Mouse (Mus musculus) liver, embryonic 14.5 days (tissue): ENCODE measurements at regions not wholly inside any gene's neighbourhood (a gene's known extent, or its start where the extent isn't known, plus 50 kb on each side); places are given as distances from the start of the nearest gene placed in this dataset.

Source experiments
- ATAC-seq: fragments of 200-750 bp; cut with Nextera tagmentation; 2 replicates; pipeline ENCODE4 v1.8.0; 2017; ENCODE audit warnings: moderate number of reproducible peaks, mild to moderate bottlenecking, moderate library complexity; ENCODE audit not compliant: insufficient read depth
- DNase-seq, 3 experiments: peaks; one replicate each; pipeline ENCODE4 v3.0.0-alpha.2; 2012 to 2013; ENCODE audit warnings: low read depth in 3 of 3, low spot score in 3 of 3
- H3K27ac ChIP-seq: fragments of 300-500 bp; sonication (generic); 2 replicates; pipeline ENCODE4 v1.5.1; 2014; ENCODE audit warnings: moderate library complexity, mild to moderate bottlenecking, control low read depth, inconsistent platforms
- H3K27me3 ChIP-seq: fragments of 300-500 bp; sonication (generic); 2 replicates; pipeline ENCODE4 v1.6.1; 2014; ENCODE audit warnings: mild to moderate bottlenecking, low read length, moderate library complexity; ENCODE audit not compliant: control insufficient read depth, insufficient read depth
- H3K36me3 ChIP-seq: fragments of 300-500 bp; sonication (generic); replicated peaks from 2 replicates; pipeline ENCODE4 v1.6.1; 2014; ENCODE audit warnings: low read depth; ENCODE audit not compliant: control insufficient read depth, insufficient read depth
- H3K4me1 ChIP-seq, 2 experiments: fragments of 200-500 bp in 1 of 2; fragments of 300-500 bp in 1 of 2; sonication (generic) in 1 of 2; replicated peaks; 2 replicates each; pipeline ENCODE4 v1.6.1; 2012 to 2014; ENCODE audit warnings: antibody characterized with exemption in 1 of 2, inconsistent platforms in 1 of 2, low read length in 1 of 2; ENCODE audit not compliant: control insufficient read depth in 2 of 2, insufficient read depth in 2 of 2
- H3K4me2 ChIP-seq: fragments of 300-500 bp; sonication (generic); 2 replicates; pipeline ENCODE4 v1.6.1; 2014; ENCODE audit warnings: low read depth, mild to moderate bottlenecking, control low read depth, moderate library complexity
- H3K4me3 ChIP-seq, 2 experiments: fragments of 200-500 bp in 1 of 2; fragments of 300-500 bp in 1 of 2; sonication (generic) in 1 of 2; 2 replicates each; pipeline ENCODE4 v1.5.1; 2012 to 2014; ENCODE audit warnings: low read depth in 2 of 2, low read length in 2 of 2, mild to moderate bottlenecking in 2 of 2, control low read depth in 1 of 2, inconsistent platforms in 1 of 2, moderate library complexity in 1 of 2; ENCODE audit not compliant: insufficient read depth in 1 of 2
- H3K9ac ChIP-seq: fragments of 300-500 bp; sonication (generic); replicated peaks from 2 replicates; pipeline ENCODE4 v1.6.1; 2014; ENCODE audit warnings: mild to moderate bottlenecking, control low read depth, moderate library complexity
- H3K9me3 ChIP-seq: fragments of 300-500 bp; sonication (generic); 2 replicates; pipeline ENCODE4 v1.6.1; 2016; ENCODE audit warnings: low read length, mixed read lengths; ENCODE audit not compliant: control insufficient read depth
- CTCF ChIP-seq: IDR thresholded peaks from 2 replicates; pipeline ENCODE4 v1.5.1; 2016; ENCODE audit warnings: antibody characterized with exemption, low read depth, control low read depth
- EP300 ChIP-seq: IDR thresholded peaks from 2 replicates; pipeline ENCODE4 v1.6.1; 2016; ENCODE audit warnings: antibody characterized with exemption, low read depth
- WGBS: fragments of 180-500 bp; shearing (Covaris S2); extraction: QIAGEN DNeasy Blood & Tissue Kit; methylation state at CpG from one replicate; pipeline ENCODE4 v1.1.7; 2014; ENCODE audit not compliant: insufficient replicate concordance; 5-methylcytosine and 5-hydroxymethylcytosine counted together

DNA sequence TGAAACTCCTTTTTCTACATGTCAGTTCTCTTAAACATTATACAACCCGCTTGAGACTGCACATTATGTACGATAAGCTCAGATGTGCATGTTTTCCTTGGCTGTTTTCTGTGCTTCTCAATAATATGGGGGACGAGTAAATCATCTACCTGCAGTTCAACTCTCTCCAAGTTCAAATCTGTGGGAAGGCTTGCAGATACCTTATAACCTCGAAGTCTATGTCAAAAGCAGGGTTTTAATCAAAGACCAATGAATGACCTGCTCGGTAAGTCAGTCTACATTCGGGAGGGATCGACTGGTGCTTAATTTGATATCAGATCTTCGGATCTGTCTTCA lies 1161.4 kb upstream of the Adgrl2 start:
- ATAC-seq, result no peak
- H3K36me3 ChIP-seq, result no peaks in the 10 kb centered on the region
- H3K4me2 ChIP-seq, result no peak overlapping the region
- no peak overlapping the region for H3K27ac ChIP-seq
- H3K27me3 ChIP-seq, result no peaks in the 10 kb centered on the region
- TF ChIP-seq EP300 (no peak), CTCF (no peak)
- WGBS, result 58% methylated on average over 8 of the region's 8 CpGs
- H3K4me3 ChIP-seq, result no peak overlapping the region
- DNase-seq, result no peak
- no peak overlapping the region for H3K9ac ChIP-seq
- H3K4me1 ChIP-seq, result no peaks in the 10 kb centered on the region
- no peaks in the 10 kb centered on the region for H3K9me3 ChIP-seq

DNA sequence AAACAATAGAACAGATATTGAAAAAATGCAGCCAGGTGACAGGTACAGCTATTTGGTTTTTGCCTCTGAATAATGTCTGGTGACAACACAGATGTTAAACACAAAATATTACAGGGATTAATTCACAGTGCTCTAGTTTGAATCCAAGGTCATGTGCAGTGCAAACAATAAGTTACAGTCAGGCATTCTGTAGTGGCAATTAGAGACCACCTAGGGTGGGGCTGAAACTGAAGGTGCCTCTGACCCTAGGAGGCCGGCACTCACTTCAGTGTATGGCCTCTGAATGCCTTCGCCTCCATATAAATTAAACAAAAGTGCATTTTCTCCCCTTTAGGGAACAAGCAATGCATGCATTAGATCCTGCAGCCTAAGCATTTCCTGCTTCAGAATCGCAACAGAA lies 1162.5 kb upstream of the Adgrl2 start:
- Histone ChIP-seq H3K9ac (no peak overlapping the region), H3K4me1 (no peaks in the 10 kb centered on the region), H3K4me3 (no peak overlapping the region), H3K27ac (no peak overlapping the region), H3K27me3 (no peaks in the 10 kb centered on the region), H3K9me3 (no peaks in the 10 kb centered on the region), H3K36me3 (no peaks in the 10 kb centered on the region), H3K4me2 (no peak overlapping the region)
- WGBS, result 49% methylated on average over 3 of the region's 3 CpGs
- TF ChIP-seq CTCF, result no peak
- no peak for TF ChIP-seq EP300
- ATAC-seq (no peak), DNase-seq (no peak)

DNA sequence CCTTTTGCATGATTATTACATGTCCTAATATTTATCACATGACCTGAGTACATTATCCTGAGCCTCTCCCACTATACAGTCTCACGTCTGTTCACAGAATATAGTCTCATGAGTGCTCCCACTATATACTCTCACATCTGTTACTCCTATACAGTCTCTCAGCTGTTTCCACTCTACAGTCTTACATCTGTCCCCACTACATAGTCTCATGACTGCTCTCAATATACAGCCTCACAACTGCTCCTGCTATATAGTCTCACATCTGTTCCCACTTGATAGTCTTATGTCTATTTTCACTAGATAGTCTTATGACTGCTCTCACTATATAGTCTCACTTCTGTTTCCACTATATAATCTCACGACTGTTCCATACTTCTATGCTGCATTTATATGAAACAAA lies 1195.5 kb upstream of the Adgrl2 start:
- no peak overlapping the region for H3K27ac ChIP-seq
- no peak overlapping the region for H3K9ac ChIP-seq
- 52% methylated on average over 2 of the region's 2 CpGs for WGBS
- TF ChIP-seq CTCF, result no peak
- TF ChIP-seq EP300, result no peak
- DNase-seq (no peak), ATAC-seq (no peak)
- no peaks in the 10 kb centered on the region for H3K9me3 ChIP-seq
- no peaks in the 10 kb centered on the region for H3K36me3 ChIP-seq
- H3K4me3 ChIP-seq, result no peak overlapping the region
- H3K4me2 ChIP-seq, result no peak overlapping the region
- H3K27me3 ChIP-seq, result no peaks in the 10 kb centered on the region
- H3K4me1 ChIP-seq, result no peaks in the 10 kb centered on the region

DNA sequence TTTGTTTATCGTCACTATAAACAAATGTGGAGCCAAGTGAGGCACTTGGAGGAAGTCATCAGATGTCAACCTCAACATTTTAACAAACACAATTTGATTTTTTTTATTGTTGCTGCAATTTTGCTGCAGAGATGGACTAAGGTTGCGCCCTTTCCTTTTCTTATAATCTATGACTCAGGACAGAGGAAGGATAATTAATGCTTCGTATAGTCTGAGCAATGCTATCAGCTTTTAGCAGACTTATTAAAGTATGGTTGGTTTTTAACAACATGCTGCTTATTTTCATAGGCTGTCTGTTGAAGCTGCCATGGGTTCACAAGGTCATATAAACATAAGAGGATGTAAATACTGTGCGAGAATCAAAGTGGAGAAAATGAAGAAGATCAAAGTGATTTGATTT lies 1202.8 kb upstream of the Adgrl2 start:
- DNase-seq (no peak), ATAC-seq (no peak)
- Histone ChIP-seq H3K27ac (no peak overlapping the region), H3K4me2 (no peak overlapping the region), H3K9me3 (no peaks in the 10 kb centered on the region), H3K9ac (no peak overlapping the region), H3K27me3 (no peaks in the 10 kb centered on the region), H3K36me3 (no peaks in the 10 kb centered on the region), H3K4me3 (no peak overlapping the region), H3K4me1 (no peaks in the 10 kb centered on the region)
- TF ChIP-seq CTCF (no peak), EP300 (no peak)
- WGBS, result 67% methylated on average over 4 of the region's 4 CpGs

DNA sequence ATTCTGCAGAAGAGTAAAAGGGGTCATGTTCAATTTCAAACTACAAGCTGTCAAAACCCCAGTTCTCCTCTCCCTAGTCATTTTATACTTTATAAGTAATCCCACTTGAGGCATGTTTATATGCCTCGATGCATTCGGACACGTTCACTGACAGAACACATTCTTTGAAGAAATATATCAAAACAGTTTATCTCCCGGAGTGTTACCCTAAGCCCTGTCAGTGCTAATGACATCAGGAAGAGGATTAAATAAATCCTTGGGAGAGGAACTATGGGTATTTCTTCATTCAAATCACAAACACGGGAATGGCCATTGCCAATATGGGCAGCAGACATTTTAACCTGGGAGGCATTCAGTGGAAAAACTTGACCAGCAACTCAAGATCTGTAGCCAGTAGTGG lies 1208.1 kb upstream of the Adgrl2 start:
- Histone ChIP-seq H3K27ac (no peak overlapping the region), H3K36me3 (no peaks in the 10 kb centered on the region), H3K4me2 (no peak overlapping the region), H3K9ac (no peak overlapping the region), H3K27me3 (no peaks in the 10 kb centered on the region), H3K9me3 (no peaks in the 10 kb centered on the region), H3K4me1 (no peaks in the 10 kb centered on the region), H3K4me3 (no peak overlapping the region)
- no peak for ATAC-seq
- 56% methylated on average over 5 of the region's 5 CpGs for WGBS
- no peak for DNase-seq
- no peak for TF ChIP-seq EP300
- no peak for TF ChIP-seq CTCF

DNA sequence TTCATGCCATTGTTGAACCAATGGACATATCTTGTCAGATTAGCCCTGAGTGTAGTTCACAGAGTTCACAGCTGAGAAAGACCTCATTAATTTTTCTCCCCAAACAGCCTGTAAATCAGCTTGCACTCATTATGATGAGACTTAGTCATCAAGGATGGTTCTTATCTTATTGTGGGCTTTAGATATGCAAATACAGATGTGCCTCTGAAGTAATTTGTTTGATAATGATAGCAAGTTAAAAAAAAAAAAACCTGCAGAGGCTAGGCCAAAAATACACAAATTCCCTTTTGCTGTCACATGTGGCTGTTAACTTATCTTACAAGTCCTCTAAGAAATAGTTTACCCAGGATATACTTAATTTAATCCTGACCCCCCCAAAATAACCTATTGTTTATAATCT lies 1215.5 kb upstream of the Adgrl2 start:
- TF ChIP-seq EP300, result no peak
- H3K9me3 ChIP-seq, result no peaks in the 10 kb centered on the region
- no peaks in the 10 kb centered on the region for H3K4me1 ChIP-seq
- no peak overlapping the region for H3K4me2 ChIP-seq
- no peaks in the 10 kb centered on the region for H3K36me3 ChIP-seq
- DNase-seq (no peak), ATAC-seq (no peak)
- H3K9ac ChIP-seq, result no peak overlapping the region
- no peaks in the 10 kb centered on the region for H3K27me3 ChIP-seq
- no peak overlapping the region for H3K27ac ChIP-seq
- no peak overlapping the region for H3K4me3 ChIP-seq
